In genomic region chr12:102703441-102703840, GRCm38 (mm10) we compare ENCODE assay signal across 7 mouse cellular contexts. TPM values are rescaled to one million over a fixed set of nuclear protein-coding genes. Genes with fewer than 3 reads are reported as not detected.
A peak's percentile ranks its signal among the peaks of the same experiment; 100 is the strongest.
DNase-seq lines count a peak whose midpoint lies in the region; ATAC-seq and TF ChIP-seq lines count a peak whose summit lies in the region.

No protein-coding gene starts in this region.

- no peak overlapping the region for H3K9ac ChIP-seq in lung, embryonic 15.5 days
- peak overlapping the region; percentile 83 for H3K9ac ChIP-seq in forebrain, embryonic 12.5 days
- peak overlapping the region; percentile 93 for H3K9ac ChIP-seq in intestine, postnatal 0 days (ENCODE audit: low read depth, low read length)
- H3K9ac ChIP-seq in neural tube, embryonic 15.5 days (replicated peaks) = peak overlapping the region; percentile 79

- H3K4me2 ChIP-seq in lung, embryonic 15.5 days = peak overlapping the region; percentile 99
- H3K4me2 ChIP-seq in forebrain, embryonic 12.5 days = peak overlapping the region; percentile 91
- H3K4me2 ChIP-seq in intestine, postnatal 0 days (replicated peaks; ENCODE audit: low read depth) = peak overlapping the region; percentile 93
- H3K4me2 ChIP-seq in neural tube, embryonic 15.5 days = peak overlapping the region; percentile 81

- ATAC-seq in lung, embryonic 15.5 days (ENCODE audit: borderline replicate concordance, extremely low read depth, low FRiP score, low TSS enrichment) = no peak
- no peak for ATAC-seq in forebrain, embryonic 12.5 days (ENCODE audit: low FRiP score)
- ATAC-seq in intestine, postnatal 0 days = no peak
- no peak for ATAC-seq in neural tube, embryonic 15.5 days (ENCODE audit: low FRiP score)

- no peaks in the 10 kb centered on the region for H3K36me3 ChIP-seq in lung, embryonic 15.5 days
- no peaks in the 10 kb centered on the region for H3K36me3 ChIP-seq in forebrain, embryonic 12.5 days (replicated peaks)
- H3K36me3 ChIP-seq in intestine, postnatal 0 days (ENCODE audit: control insufficient read depth, insufficient read depth) = no peaks in the 10 kb centered on the region
- H3K36me3 ChIP-seq in neural tube, embryonic 15.5 days = no peaks in the 10 kb centered on the region

- TF ChIP-seq CTCF in intestine, postnatal 0 days (IDR thresholded peaks at IDR 0.05; ENCODE audit: low read depth) = no peak

- H3K4me3 ChIP-seq in lung, embryonic 15.5 days = peak overlapping the region; percentile 84
- H3K4me3 ChIP-seq in forebrain, embryonic 12.5 days (replicated peaks) = peak overlapping the region; percentile 82
- H3K4me3 ChIP-seq in intestine, postnatal 0 days (ENCODE audit: low read depth, low read length) = peak overlapping the region; percentile 82
- peak overlapping the region; percentile 79 for H3K4me3 ChIP-seq in neural tube, embryonic 15.5 days (replicated peaks)

- H3K4me1 ChIP-seq in lung, embryonic 15.5 days = peaks cover 24% of the 10 kb centered on the region
- peaks cover 59% of the 10 kb centered on the region for H3K4me1 ChIP-seq in forebrain, embryonic 12.5 days
- peaks cover 25% of the 10 kb centered on the region for H3K4me1 ChIP-seq in intestine, postnatal 0 days (replicated peaks; ENCODE audit: control insufficient read depth, insufficient read depth, low read length)
- H3K4me1 ChIP-seq in neural tube, embryonic 15.5 days = peaks cover 66% of the 10 kb centered on the region

- WGBS in lung, embryonic 15.5 days = 48% methylated on average over 6 of the region's 6 CpGs
- WGBS in forebrain, embryonic 12.5 days = 23% methylated on average over 6 of the region's 6 CpGs
- 51% methylated on average over 6 of the region's 6 CpGs for WGBS in intestine, postnatal 0 days
- 24% methylated on average over 6 of the region's 6 CpGs for WGBS in neural tube, embryonic 15.5 days

- no peaks in the 10 kb centered on the region for H3K27me3 ChIP-seq in lung, embryonic 15.5 days
- peaks cover 14% of the 10 kb centered on the region; the same call in 1 of the 2 replicates for H3K27me3 ChIP-seq in forebrain, embryonic 12.5 days
- H3K27me3 ChIP-seq in intestine, postnatal 0 days (replicated peaks; ENCODE audit: control insufficient read depth, insufficient read depth, low read length) = no peaks in the 10 kb centered on the region
- no peaks in the 10 kb centered on the region for H3K27me3 ChIP-seq in neural tube, embryonic 15.5 days (replicated peaks)

- no peak overlapping the region for H3K27ac ChIP-seq in lung, embryonic 15.5 days
- H3K27ac ChIP-seq in forebrain, embryonic 12.5 days = peak overlapping the region; percentile 71
- H3K27ac ChIP-seq in intestine, postnatal 0 days (ENCODE audit: low read depth, low read length) = peak overlapping the region; percentile 92
- peak overlapping the region; percentile 94 for H3K27ac ChIP-seq in neural tube, embryonic 15.5 days (replicated peaks)

- no peaks in the 10 kb centered on the region for H3K9me3 ChIP-seq in lung, embryonic 15.5 days
- no peaks in the 10 kb centered on the region for H3K9me3 ChIP-seq in forebrain, embryonic 12.5 days
- no peaks in the 10 kb centered on the region for H3K9me3 ChIP-seq in intestine, postnatal 0 days (ENCODE audit: control insufficient read depth)
- no peaks in the 10 kb centered on the region for H3K9me3 ChIP-seq in neural tube, embryonic 15.5 days (replicated peaks)

- no peak for DNase-seq in lung, postnatal 4 days
- DNase-seq in retina, postnatal 1 day = no peak
- no peak for DNase-seq in right cerebral cortex, postnatal 10 days (ENCODE audit: low spot score in 2 of 2)

RNA-seq across cellular contexts. Expression of gene Itpk1, which starts 1.3 kb away (rescaled TPM):
- 8.0 and 9.6 TPM in 2 replicates for polyA plus RNA-seq in lung, embryonic 15.5 days (2015; fragmentation: Nextera tagmentation; extraction: Ambion mirVana)
- polyA plus RNA-seq in forebrain, embryonic 12.5 days (2016; fragmentation: Nextera tagmentation; extraction: Ambion mirVana) = 22.5 and 23.1 TPM in 2 replicates
- 56.3 and 57.4 TPM in 2 replicates for polyA plus RNA-seq in intestine, postnatal 0 days (2015; fragmentation: Nextera tagmentation; extraction: Ambion mirVana)
- 42.7 TPM in 2 replicates for polyA plus RNA-seq in neural tube, embryonic 15.5 days (2015; fragmentation: Nextera tagmentation; extraction: Ambion mirVana)

RNA-seq across cellular contexts. Expression of gene Moap1, which starts 40.0 kb away (rescaled TPM):
- 27.3 and 27.4 TPM in 2 replicates for polyA plus RNA-seq in lung, embryonic 15.5 days (2015; fragmentation: Nextera tagmentation; extraction: Ambion mirVana)
- 30.1 and 33.4 TPM in 2 replicates for polyA plus RNA-seq in forebrain, embryonic 12.5 days (2016; fragmentation: Nextera tagmentation; extraction: Ambion mirVana)
- polyA plus RNA-seq in intestine, postnatal 0 days (2015; fragmentation: Nextera tagmentation; extraction: Ambion mirVana) = 10.8 and 12.2 TPM in 2 replicates
- 62.5 and 76.5 TPM in 2 replicates for polyA plus RNA-seq in neural tube, embryonic 15.5 days (2015; fragmentation: Nextera tagmentation; extraction: Ambion mirVana)

RNA-seq across cellular contexts. Expression of gene Tmem251, which starts 40.1 kb away (rescaled TPM):
- polyA plus RNA-seq in lung, embryonic 15.5 days (2015; fragmentation: Nextera tagmentation; extraction: Ambion mirVana) = 9.5 and 10.1 TPM in 2 replicates
- 12.0 and 12.4 TPM in 2 replicates for polyA plus RNA-seq in forebrain, embryonic 12.5 days (2016; fragmentation: Nextera tagmentation; extraction: Ambion mirVana)
- polyA plus RNA-seq in intestine, postnatal 0 days (2015; fragmentation: Nextera tagmentation; extraction: Ambion mirVana) = 22.7 and 23.6 TPM in 2 replicates
- polyA plus RNA-seq in neural tube, embryonic 15.5 days (2015; fragmentation: Nextera tagmentation; extraction: Ambion mirVana) = 11.7 and 11.9 TPM in 2 replicates

RNA-seq across cellular contexts. Expression of gene Gm28051, which starts 54.1 kb away (rescaled TPM):
- polyA plus RNA-seq in lung, embryonic 15.5 days (2015; fragmentation: Nextera tagmentation; extraction: Ambion mirVana) = not detected in 2 replicates
- polyA plus RNA-seq in forebrain, embryonic 12.5 days (2016; fragmentation: Nextera tagmentation; extraction: Ambion mirVana) = not detected in 2 replicates
- polyA plus RNA-seq in intestine, postnatal 0 days (2015; fragmentation: Nextera tagmentation; extraction: Ambion mirVana) = not detected in 2 replicates
- polyA plus RNA-seq in neural tube, embryonic 15.5 days (2015; fragmentation: Nextera tagmentation; extraction: Ambion mirVana) = not detected in 2 replicates

RNA-seq across cellular contexts. Expression of gene Gon7, which starts 54.2 kb away (rescaled TPM):
- polyA plus RNA-seq in lung, embryonic 15.5 days (2015; fragmentation: Nextera tagmentation; extraction: Ambion mirVana) = 29.5 and 31.3 TPM in 2 replicates
- 48.4 and 49.3 TPM in 2 replicates for polyA plus RNA-seq in forebrain, embryonic 12.5 days (2016; fragmentation: Nextera tagmentation; extraction: Ambion mirVana)
- polyA plus RNA-seq in intestine, postnatal 0 days (2015; fragmentation: Nextera tagmentation; extraction: Ambion mirVana) = 16.5 and 17.0 TPM in 2 replicates
- polyA plus RNA-seq in neural tube, embryonic 15.5 days (2015; fragmentation: Nextera tagmentation; extraction: Ambion mirVana) = 47.4 and 47.9 TPM in 2 replicates
